Mouse (Mus musculus) hindbrain, embryonic 14.5 days (tissue): ENCODE measurements at regions not wholly inside any gene's neighbourhood (a gene's known extent, or its start where the extent isn't known, plus 50 kb on each side); places are given as distances from the start of the nearest gene placed in this dataset.
A peak's percentile ranks its signal among the peaks of the same experiment; 100 is the strongest.

Experiments used
- ATAC-seq: fragments of 200-750 bp; cut with Nextera tagmentation; 2 replicates; pipeline ENCODE4 v1.8.0; 2017; ENCODE audit warnings: moderate number of reproducible peaks, mild to moderate bottlenecking, moderate TSS enrichment, moderate library complexity; ENCODE audit not compliant: low FRiP score
- DNase-seq: peaks from one replicate; pipeline ENCODE4 v3.0.0-alpha.2; 2015; ENCODE audit warnings: low spot score
- H3K27ac ChIP-seq: fragments of 300-500 bp; sonication (generic); 2 replicates; pipeline ENCODE4 v1.5.1; 2014; ENCODE audit warnings: mild to moderate bottlenecking, moderate library complexity
- H3K27me3 ChIP-seq: fragments of 300-500 bp; sonication (generic); 2 replicates; pipeline ENCODE4 v1.6.1; 2014; ENCODE audit warnings: mild to moderate bottlenecking, low read length, mixed read lengths; ENCODE audit not compliant: control insufficient read depth, insufficient read depth
- H3K36me3 ChIP-seq: fragments of 300-500 bp; sonication (generic); replicated peaks from 2 replicates; pipeline ENCODE4 v1.6.1; 2014; ENCODE audit not compliant: control insufficient read depth, insufficient read depth
- H3K4me1 ChIP-seq: fragments of 300-500 bp; sonication (generic); replicated peaks from 2 replicates; pipeline ENCODE4 v1.6.1; 2014; ENCODE audit warnings: antibody characterized with exemption, low read length, mixed read lengths; ENCODE audit not compliant: control insufficient read depth, insufficient read depth
- H3K4me2 ChIP-seq: fragments of 300-500 bp; sonication (generic); replicated peaks from 2 replicates; pipeline ENCODE4 v1.6.1; 2014; ENCODE audit warnings: mild to moderate bottlenecking, moderate library complexity
- H3K4me3 ChIP-seq: fragments of 300-500 bp; sonication (generic); replicated peaks from 2 replicates; pipeline ENCODE4 v1.5.1; 2014; ENCODE audit warnings: mild to moderate bottlenecking, low read length
- H3K9ac ChIP-seq: fragments of 300-500 bp; sonication (generic); 2 replicates; pipeline ENCODE4 v1.6.1; 2014
- H3K9me3 ChIP-seq: fragments of 300-500 bp; sonication (generic); 2 replicates; pipeline ENCODE4 v1.6.1; 2016; ENCODE audit warnings: low read length; ENCODE audit not compliant: control insufficient read depth
- WGBS: fragments of 180-500 bp; shearing (Covaris S2); extraction: QIAGEN DNeasy Blood & Tissue Kit; methylation state at CpG from one replicate; pipeline ENCODE4 v1.1.7; 2014; 5-methylcytosine and 5-hydroxymethylcytosine counted together

GRCm38 (mm10) chr8:75353786-75354185 is 52.6 kb downstream of the Gm10358 start:
- no peak for DNase-seq
- 79% methylated on average over 1 of the region's 1 CpGs for WGBS
- no peaks in the 10 kb centered on the region for H3K4me1 ChIP-seq
- H3K4me2 ChIP-seq = no peak overlapping the region
- H3K36me3 ChIP-seq = no peaks in the 10 kb centered on the region
- ATAC-seq = no peak
- H3K9me3 ChIP-seq = no peaks in the 10 kb centered on the region
- no peak overlapping the region for H3K9ac ChIP-seq
- no peaks in the 10 kb centered on the region for H3K27me3 ChIP-seq
- H3K4me3 ChIP-seq = no peak overlapping the region
- H3K27ac ChIP-seq = no peak overlapping the region

- no peak overlapping the region for H3K27ac ChIP-seq
- H3K4me3 ChIP-seq = no peak overlapping the region
- no peaks in the 10 kb centered on the region for H3K4me1 ChIP-seq
- ATAC-seq (no peak), DNase-seq (no peak)
- H3K27me3 ChIP-seq = no peaks in the 10 kb centered on the region
- H3K36me3 ChIP-seq = no peaks in the 10 kb centered on the region
- H3K9ac ChIP-seq = no peak overlapping the region
- H3K9me3 ChIP-seq = no peaks in the 10 kb centered on the region
- 48% methylated on average over 1 of the region's 1 CpGs for WGBS
- H3K4me2 ChIP-seq = no peak overlapping the region
Measured at GRCm38 (mm10) chr8:75350141-75350540, 56.2 kb downstream of the Gm10358 start.

- DNase-seq = no peak
- no peak for ATAC-seq
- Histone ChIP-seq H3K4me1 (no peaks in the 10 kb centered on the region), H3K4me3 (no peak overlapping the region), H3K9ac (no peak overlapping the region), H3K27me3 (no peaks in the 10 kb centered on the region), H3K27ac (no peak overlapping the region), H3K4me2 (no peak overlapping the region), H3K9me3 (no peaks in the 10 kb centered on the region), H3K36me3 (no peaks in the 10 kb centered on the region)
- WGBS = 72% methylated on average over 1 of the region's 1 CpGs
Measured at GRCm38 (mm10) chr8:75348047-75348446, 58.3 kb downstream of the Gm10358 start.

- WGBS = 93% methylated on average over 1 of the region's 1 CpGs
- no peak for ATAC-seq
Measured at GRCm38 (mm10) chr8:75320614-75321013, 85.8 kb downstream of the Gm10358 start.

GRCm38 (mm10) chr8:75318526-75318925 is 87.9 kb downstream of the Gm10358 start:
- WGBS = 25% methylated on average over 4 of the region's 4 CpGs
- no peaks in the 10 kb centered on the region for H3K36me3 ChIP-seq
- no peak for ATAC-seq

More at GRCm38 (mm10) chr8:75320614-75321013, 85.8 kb downstream of the Gm10358 start:
- Histone ChIP-seq H3K9me3 (no peaks in the 10 kb centered on the region), H3K9ac (no peak overlapping the region), H3K27me3 (no peaks in the 10 kb centered on the region), H3K4me3 (no peak overlapping the region), H3K27ac (no peak overlapping the region), H3K4me1 (no peaks in the 10 kb centered on the region), H3K36me3 (no peaks in the 10 kb centered on the region), H3K4me2 (no peak overlapping the region)
- no peak for DNase-seq

GRCm38 (mm10) chr8:75315886-75316285 is 90.5 kb downstream of the Gm10358 start:
- peak; percentile 78 for ATAC-seq
- H3K36me3 ChIP-seq = no peaks in the 10 kb centered on the region
- H3K9me3 ChIP-seq = no peaks in the 10 kb centered on the region
- H3K27ac ChIP-seq = no peak overlapping the region
- H3K9ac ChIP-seq = no peak overlapping the region
- peak; percentile 76 for DNase-seq
- no peaks in the 10 kb centered on the region for H3K27me3 ChIP-seq
- no peaks in the 10 kb centered on the region for H3K4me1 ChIP-seq
- no peak overlapping the region for H3K4me2 ChIP-seq
- WGBS = 7% methylated on average over 3 of the region's 3 CpGs
- H3K4me3 ChIP-seq = no peak overlapping the region

More at GRCm38 (mm10) chr8:75318526-75318925, 87.9 kb downstream of the Gm10358 start:
- H3K27me3 ChIP-seq = no peaks in the 10 kb centered on the region
- no peak overlapping the region for H3K4me3 ChIP-seq
- H3K4me2 ChIP-seq = no peak overlapping the region
- no peaks in the 10 kb centered on the region for H3K4me1 ChIP-seq
- no peak for DNase-seq
- no peak overlapping the region for H3K27ac ChIP-seq
- H3K9me3 ChIP-seq = no peaks in the 10 kb centered on the region
- H3K9ac ChIP-seq = no peak overlapping the region

GRCm38 (mm10) chr8:75309463-75309862 is 95.7 kb downstream of the Rasd2 start:
- Histone ChIP-seq H3K9me3 (no peaks in the 10 kb centered on the region), H3K4me2 (no peak overlapping the region), H3K27me3 (no peaks in the 10 kb centered on the region), H3K36me3 (no peaks in the 10 kb centered on the region), H3K27ac (no peak overlapping the region), H3K4me1 (no peaks in the 10 kb centered on the region), H3K9ac (no peak overlapping the region), H3K4me3 (no peak overlapping the region)
- WGBS = 82% methylated on average over 2 of the region's 2 CpGs
- DNase-seq (no peak), ATAC-seq (no peak)

GRCm38 (mm10) chr8:75291921-75292320 is 78.2 kb downstream of the Rasd2 start:
- Histone ChIP-seq H3K9me3 (no peaks in the 10 kb centered on the region), H3K4me3 (no peak overlapping the region), H3K36me3 (no peaks in the 10 kb centered on the region), H3K27ac (no peak overlapping the region), H3K4me2 (no peak overlapping the region), H3K9ac (no peak overlapping the region), H3K27me3 (no peaks in the 10 kb centered on the region), H3K4me1 (no peaks in the 10 kb centered on the region)
- no peak for ATAC-seq
- no peak for DNase-seq
- WGBS = 90% methylated on average over 3 of the region's 3 CpGs

- 86% methylated on average over 8 of the region's 8 CpGs for WGBS
- H3K36me3 ChIP-seq = no peaks in the 10 kb centered on the region
- no peak for DNase-seq
Measured at GRCm38 (mm10) chr8:75289933-75290332, 76.2 kb downstream of the Rasd2 start.

More at GRCm38 (mm10) chr8:75289933-75290332, 76.2 kb downstream of the Rasd2 start:
- ATAC-seq = no peak
- H3K27ac ChIP-seq = no peak overlapping the region
- H3K27me3 ChIP-seq = no peaks in the 10 kb centered on the region
- no peaks in the 10 kb centered on the region for H3K9me3 ChIP-seq
- H3K9ac ChIP-seq = no peak overlapping the region
- H3K4me2 ChIP-seq = no peak overlapping the region
- no peak overlapping the region for H3K4me3 ChIP-seq
- H3K4me1 ChIP-seq = no peaks in the 10 kb centered on the region
